Mouse (Mus musculus): ENCODE results near the gene Clec5a. TPM values are rescaled to one million over a fixed set of nuclear protein-coding genes. Genes with fewer than 3 reads are reported as not detected.

Clec5a gene
- polyA plus RNA-seq, 1 experiment from 2014 or later = 0.71 TPM

- H3K9me3 ChIP-seq = no peaks in the 10 kb centered on the region
- whole genome bisulfite sequencing = 82% methylated on average over 1 of the region's 1 CpGs
These were observed 9.3 kb downstream of the Clec5a start for GRCm38 (mm10) chr6:40576305-40576704.

GRCm38 (mm10) chr6:40573618-40574017 is 12.0 kb downstream of the Clec5a start:
- Histone ChIP-seq H3K4me3 (no peak overlapping the region), H3K27ac (no peak overlapping the region), H3K4me1 (no peaks in the 10 kb centered on the region), H3K27me3 (replicated peaks) (no peaks in the 10 kb centered on the region), H3K4me2 (no peak overlapping the region), H3K9me3 (no peaks in the 10 kb centered on the region), H3K36me3 (replicated peaks) (no peaks in the 10 kb centered on the region), H3K9ac (no peak overlapping the region)
- ATAC-seq (replicated peaks) = no peak
- WGBS = 91% methylated on average over 3 of the region's 3 CpGs

More at GRCm38 (mm10) chr6:40576305-40576704, 9.3 kb downstream of the Clec5a start:
- Histone ChIP-seq H3K4me2 (no peak overlapping the region), H3K36me3 (replicated peaks) (no peaks in the 10 kb centered on the region), H3K4me3 (no peak overlapping the region), H3K27me3 (replicated peaks) (no peaks in the 10 kb centered on the region), H3K4me1 (no peaks in the 10 kb centered on the region), H3K9ac (no peak overlapping the region), H3K27ac (no peak overlapping the region)
- no peak for ATAC-seq (replicated peaks)

- Histone ChIP-seq H3K27ac (no peak within 1 kb of the TSS), H3K9me3 (no peaks in the 10 kb centered on the region), H3K27me3 (replicated peaks) (no peaks in the 10 kb centered on the region), H3K4me3 (no peak within 1 kb of the TSS), H3K4me1 (no peaks in the 10 kb centered on the region), H3K36me3 (replicated peaks) (no peaks in the 10 kb centered on the region), H3K4me2 (no peak within 1 kb of the TSS), H3K9ac (no peak within 1 kb of the TSS)
- WGBS = 91% methylated on average over 3 of the region's 3 CpGs
- ATAC-seq (replicated peaks) = no peak
These were observed 16.4 kb downstream of the Clec5a start, which contains the start of gene Olfr460 for GRCm38 (mm10) chr6:40569187-40569586. Gene Olfr460 (plus strand): TSS chr6:40569487.

GRCm38 (mm10) chr6:40554950-40555349 is 30.7 kb downstream of the Clec5a start, which contains the start of gene Olfr461:
Gene Olfr461 (minus strand): TSS chr6:40555050.
- no peaks in the 10 kb centered on the region for H3K27me3 ChIP-seq (replicated peaks)
- no peak within 1 kb of the TSS for H3K9ac ChIP-seq
- no peak within 1 kb of the TSS for H3K27ac ChIP-seq
- no peaks in the 10 kb centered on the region for H3K9me3 ChIP-seq
- H3K4me1 ChIP-seq = no peaks in the 10 kb centered on the region
- no peak within 1 kb of the TSS for H3K4me3 ChIP-seq
- 72% methylated on average over 2 of the region's 2 CpGs for WGBS
- no peaks in the 10 kb centered on the region for H3K36me3 ChIP-seq (replicated peaks)
- no peak for ATAC-seq (replicated peaks)
- no peak within 1 kb of the TSS for H3K4me2 ChIP-seq

- H3K4me2 ChIP-seq = no peak overlapping the region
- ATAC-seq (replicated peaks) = no peak
- no peaks in the 10 kb centered on the region for H3K27me3 ChIP-seq (replicated peaks)
- H3K27ac ChIP-seq = no peak overlapping the region
- no peaks in the 10 kb centered on the region for H3K36me3 ChIP-seq (replicated peaks)
- H3K4me3 ChIP-seq = no peak overlapping the region
- H3K4me1 ChIP-seq = no peaks in the 10 kb centered on the region
- H3K9ac ChIP-seq = no peak overlapping the region
- 79% methylated on average over 10 of the region's 10 CpGs for WGBS
- no peaks in the 10 kb centered on the region for H3K9me3 ChIP-seq
These were observed 40.9 kb downstream of the Clec5a start for GRCm38 (mm10) chr6:40544690-40545089.

Other genes with a start within 250 kb of the Clec5a start
- gene E330009J07Rik, start 149.7 kb downstream of the Clec5a start, polyA plus RNA-seq (2015; fragmentation: Nextera tagmentation; extraction: Ambion mirVana) = 12.5 and 13.4 TPM in 2 replicates
- gene Wee2, start 146.7 kb downstream of the Clec5a start, polyA plus RNA-seq (2015; fragmentation: Nextera tagmentation; extraction: Ambion mirVana) = 0.20 and 0.21 TPM in 2 replicates
- 103 and 104 TPM in 2 replicates for gene Ssbp1, start 114.5 kb downstream of the Clec5a start, polyA plus RNA-seq (2015; fragmentation: Nextera tagmentation; extraction: Ambion mirVana)
- gene Tas2r137, start 94.6 kb downstream of the Clec5a start, polyA plus RNA-seq (2015; fragmentation: Nextera tagmentation; extraction: Ambion mirVana) = not detected in 2 replicates
- gene Tas2r108, start 92.3 kb downstream of the Clec5a start, polyA plus RNA-seq (2015; fragmentation: Nextera tagmentation; extraction: Ambion mirVana) = not detected in 2 replicates
- gene Prss37, start 66.3 kb downstream of the Clec5a start, polyA plus RNA-seq (2015; fragmentation: Nextera tagmentation; extraction: Ambion mirVana) = not detected in 2 replicates
- gene Olfr461, start 30.8 kb downstream of the Clec5a start, polyA plus RNA-seq (2015; fragmentation: Nextera tagmentation; extraction: Ambion mirVana) = 0.06 and 0.18 TPM in 2 replicates
- gene Olfr460, start 16.3 kb downstream of the Clec5a start, polyA plus RNA-seq (2015; fragmentation: Nextera tagmentation; extraction: Ambion mirVana) = not detected in 2 replicates
- not detected in 2 replicates for gene Tas2r138, start 27.5 kb upstream of the Clec5a start, polyA plus RNA-seq (2015; fragmentation: Nextera tagmentation; extraction: Ambion mirVana)
- gene Mgam, start 43.0 kb upstream of the Clec5a start, polyA plus RNA-seq (2015; fragmentation: Nextera tagmentation; extraction: Ambion mirVana) = 0.08 and 0.18 TPM in 2 replicates